Mouse (Mus musculus) heart, adult 2 months (tissue): ENCODE measurements around the gene Cbr2. TPM values are rescaled to one million over a fixed set of nuclear protein-coding genes. Genes with fewer than 3 reads are reported as not detected.
A peak's percentile ranks its signal among the peaks of the same experiment; 100 is the strongest.

Source experiments
- DNase-seq, 2 experiments: peaks; one replicate each; pipeline ENCODE4 v3.0.0; 2021
- H3K27ac ChIP-seq: fragments of 200-600 bp; 2 replicates; pipeline ENCODE4 v1.8.1; 2022
- H3K27me3 ChIP-seq: fragments of 200-500 bp; 2 replicates; pipeline ENCODE4 v1.6.1; 2012; ENCODE audit warnings: mild to moderate bottlenecking, low read length, inconsistent platforms, mixed read lengths; ENCODE audit not compliant: control insufficient read depth, insufficient read depth
- H3K36me3 ChIP-seq: fragments of 200-500 bp; 2 replicates; pipeline ENCODE4 v1.6.1; 2012; ENCODE audit warnings: low read length, inconsistent platforms; ENCODE audit not compliant: control insufficient read depth, insufficient read depth
- H3K4me1 ChIP-seq: fragments of 200-500 bp; 2 replicates; pipeline ENCODE4 v1.6.1; 2011; ENCODE audit warnings: low read length; ENCODE audit not compliant: control insufficient read depth, insufficient read depth
- H3K4me3 ChIP-seq: fragments of 200-600 bp; 2 replicates; pipeline ENCODE4 v1.8.1; 2022
- H3K79me2 ChIP-seq: fragments of 200-500 bp; replicated peaks from 2 replicates; pipeline ENCODE4 v1.6.1; 2012; ENCODE audit warnings: mild to moderate bottlenecking, inconsistent platforms, low read length, moderate library complexity, mixed read lengths; ENCODE audit not compliant: control insufficient read depth, insufficient read depth
- H3K9ac ChIP-seq: fragments of 200-500 bp; 2 replicates; pipeline ENCODE4 v1.6.1; 2012; ENCODE audit warnings: low read depth, mild to moderate bottlenecking, control low read depth, inconsistent platforms, low read length, mixed read lengths
- CTCF ChIP-seq: fragments of 200-600 bp; IDR thresholded peaks from 2 replicates; pipeline ENCODE4 v1.8.1; 2022; ENCODE audit warnings: antibody characterized with exemption, mild to moderate bottlenecking, moderate library complexity
- EP300 ChIP-seq: fragments of 200-500 bp; IDR thresholded peaks from 2 replicates; pipeline ENCODE4 v1.6.1; 2011; ENCODE audit warnings: low read depth, low read length, control low read depth; ENCODE audit not compliant: insufficient read depth
- POLR2A ChIP-seq: fragments of 200-500 bp; IDR thresholded peaks from 2 replicates; pipeline ENCODE4 v1.6.1; 2011; ENCODE audit warnings: mild to moderate bottlenecking, low read depth, low read length, control low read depth; ENCODE audit not compliant: insufficient read depth
- WGBS: fragments of 180-500 bp; shearing (Covaris S2); methylation state at CpG from one replicate; pipeline ENCODE4 v1.1.7; 2018; 5-methylcytosine and 5-hydroxymethylcytosine counted together
- intact Hi-C: fragments of 180-260 bp; cut with DNase I; formaldehyde crosslinking; loops from one replicate; pipeline ENCODE4 v1.15.1; 2025
- polyA plus RNA-seq: library from polyadenylated mRNA; depleted of rRNA; stranded (reverse); fragments of >200 nt; gene quantifications from 2 replicates; pipeline ENCODE4 v1.2.3, GENCODE M21; 2012
- total RNA-seq, 2 experiments: library from RNA; stranded (reverse); gene quantifications; 2 replicates each; pipeline ENCODE4 v1.2.3; 2021

Gene Cbr2
- total and polyA plus RNA-seq, 3 experiments = 17.7 to 379 (median 19.4) TPM

DNA sequence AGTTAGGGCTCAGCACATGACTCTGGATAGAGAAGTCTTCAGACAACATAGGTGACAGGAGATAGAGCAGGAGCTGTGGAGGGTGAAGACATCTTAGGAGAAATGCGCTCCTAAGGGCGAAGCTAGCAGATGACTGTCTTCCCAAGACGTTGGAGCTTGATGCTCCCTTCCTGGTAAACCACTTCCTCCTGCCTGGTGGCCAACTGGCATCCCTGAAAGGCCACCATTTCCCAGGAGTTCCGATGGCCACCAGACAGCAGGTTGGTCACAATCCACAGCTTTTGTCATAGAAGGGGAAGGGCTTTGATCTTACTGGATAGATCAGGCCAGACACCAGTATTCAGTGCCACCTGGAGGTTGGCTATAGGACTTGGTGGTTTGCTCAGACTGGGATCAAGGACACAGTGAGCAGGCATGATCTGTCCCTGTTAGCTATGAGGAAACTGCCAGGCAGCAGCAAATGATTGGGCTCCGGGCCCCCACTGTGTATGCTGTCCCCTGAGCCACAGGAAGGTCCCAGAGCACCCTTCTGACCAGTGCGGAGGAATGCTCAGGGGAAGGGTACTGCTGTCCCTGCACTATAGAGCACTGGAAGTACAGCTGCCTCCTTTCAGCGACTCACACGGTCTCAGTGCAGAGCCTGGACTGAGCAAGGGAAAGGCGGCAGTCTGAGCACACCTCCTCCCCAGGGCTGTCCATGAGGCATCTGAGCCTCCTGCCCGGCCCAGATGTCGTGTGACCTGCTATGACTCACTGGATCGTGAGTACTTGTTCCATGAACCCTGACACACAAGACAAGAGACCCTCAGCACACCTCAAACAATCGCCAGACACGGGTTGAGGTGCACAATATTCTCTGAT, 30.1 kb upstream of the Cbr2 start:
- no peaks in the 10 kb centered on the region for H3K27me3 ChIP-seq
- intact Hi-C loops = no loop called here
- no peak overlapping the region for H3K27ac ChIP-seq
- TF ChIP-seq CTCF (no peak), POLR2A (no peak), EP300 (no peak)
- no peak overlapping the region for H3K4me3 ChIP-seq
- no peaks in the 10 kb centered on the region for H3K4me1 ChIP-seq
- no peaks in the 10 kb centered on the region for H3K79me2 ChIP-seq
- DNase-seq = no peak
- H3K9ac ChIP-seq = no peak overlapping the region
- WGBS = 55% methylated on average over 14 of the region's 14 CpGs
- no peaks in the 10 kb centered on the region for H3K36me3 ChIP-seq

DNA sequence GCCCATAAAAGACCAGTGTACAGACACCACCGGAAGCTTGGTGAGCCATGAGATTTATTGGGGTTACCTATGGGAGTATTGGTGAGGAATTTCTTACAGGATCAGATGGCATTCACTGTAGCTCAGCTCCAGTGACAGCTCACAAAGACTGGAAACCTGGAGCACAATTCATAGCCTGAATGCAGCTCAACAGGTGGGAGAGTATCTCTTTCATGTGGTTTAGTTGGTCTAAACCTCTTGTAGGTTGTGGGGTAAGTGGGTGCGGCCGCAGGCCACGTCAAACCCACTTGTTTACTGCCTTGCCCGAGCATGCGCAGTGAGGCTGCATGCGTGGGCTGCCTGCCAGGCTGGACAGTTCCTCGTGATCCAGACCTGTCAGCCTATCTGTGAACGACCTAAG, 28.3 kb upstream of the Cbr2 start:
- Histone ChIP-seq H3K4me1 (no peaks in the 10 kb centered on the region), H3K36me3 (no peaks in the 10 kb centered on the region), H3K79me2 (no peaks in the 10 kb centered on the region), H3K4me3 (no peak overlapping the region), H3K27ac (no peak overlapping the region), H3K27me3 (no peaks in the 10 kb centered on the region), H3K9ac (no peak overlapping the region)
- WGBS = 63% methylated on average over 9 of the region's 9 CpGs
- TF ChIP-seq POLR2A (no peak), CTCF (no peak), EP300 (no peak)
- DNase-seq = no peak
- intact Hi-C loops = no loop called here

GRCm38 (mm10) chr11:120751606-120752005, 19.7 kb upstream of the Cbr2 start:
- H3K27ac ChIP-seq = no peak overlapping the region
- no peaks in the 10 kb centered on the region for H3K27me3 ChIP-seq
- peaks cover 7% of the 10 kb centered on the region for H3K4me1 ChIP-seq
- H3K79me2 ChIP-seq = no peaks in the 10 kb centered on the region
- TF ChIP-seq CTCF (no peak), EP300 (no peak), POLR2A (no peak)
- 63% methylated on average over 4 of the region's 4 CpGs for WGBS
- no peak overlapping the region for H3K4me3 ChIP-seq
- DNase-seq = no peak
- no peak overlapping the region for H3K9ac ChIP-seq
- peaks cover 3% of the 10 kb centered on the region; the same call in 1 of the 2 replicates for H3K36me3 ChIP-seq
- intact Hi-C loops = loop anchor here (2.0 kb wide), 1 partner anchor 31 kb away; the partner anchor contains the start of gene Rac3

GRCm38 (mm10) chr11:120749430-120749829, 17.5 kb upstream of the Cbr2 start:
- H3K9ac ChIP-seq = no peak overlapping the region
- intact Hi-C loops = no loop called here
- H3K27me3 ChIP-seq = no peaks in the 10 kb centered on the region
- H3K4me1 ChIP-seq = peaks cover 7% of the 10 kb centered on the region
- WGBS = 61% methylated on average over 8 of the region's 8 CpGs
- H3K36me3 ChIP-seq = peaks cover 3% of the 10 kb centered on the region; the same call in 1 of the 2 replicates
- DNase-seq = peak in 1 of 2 experiments; percentile 44
- H3K4me3 ChIP-seq = no peak overlapping the region
- H3K27ac ChIP-seq = no peak overlapping the region
- TF ChIP-seq CTCF = peak; percentile 71
- no peak for TF ChIP-seq POLR2A
- 0 out of 2 replicates have a peak, but pooled peaks have one; percentile 49 for TF ChIP-seq EP300
- H3K79me2 ChIP-seq = no peaks in the 10 kb centered on the region

- H3K36me3 ChIP-seq = peaks cover 3% of the 10 kb centered on the region; the same call in 1 of the 2 replicates
- H3K27me3 ChIP-seq = no peaks in the 10 kb centered on the region
- DNase-seq = no peak
- intact Hi-C loops = no loop called here
- H3K27ac ChIP-seq = peak overlapping the region; percentile 49
- no peak overlapping the region for H3K9ac ChIP-seq
- 47% methylated on average over 4 of the region's 4 CpGs for WGBS
- TF ChIP-seq EP300 (peak; percentile 43; the same call in 1 of the 2 replicates), POLR2A (no peak), CTCF (no peak)
- no peak overlapping the region for H3K4me3 ChIP-seq
- H3K4me1 ChIP-seq = peaks cover 7% of the 10 kb centered on the region
- H3K79me2 ChIP-seq = no peaks in the 10 kb centered on the region
Measured at GRCm38 (mm10) chr11:120747974-120748373, 16.1 kb upstream of the Cbr2 start.

GRCm38 (mm10) chr11:120744121-120744701, 12.3 kb upstream of the Cbr2 start:
- H3K27ac ChIP-seq = no peak overlapping the region

More at GRCm38 (mm10) chr11:120744121-120744701, 12.3 kb upstream of the Cbr2 start:
- no peak overlapping the region for H3K4me3 ChIP-seq
- no peak for DNase-seq
- H3K27me3 ChIP-seq = no peaks in the 10 kb centered on the region
- no peaks in the 10 kb centered on the region for H3K79me2 ChIP-seq
- intact Hi-C loops = no loop called here
- H3K36me3 ChIP-seq = peaks cover 3% of the 10 kb centered on the region; the same call in 1 of the 2 replicates
- H3K9ac ChIP-seq = no peak overlapping the region
- no peak for TF ChIP-seq EP300
- no peak for TF ChIP-seq POLR2A
- no peak for TF ChIP-seq CTCF
- H3K4me1 ChIP-seq = peaks cover 7% of the 10 kb centered on the region
- WGBS = 80% methylated on average over 7 of the region's 7 CpGs
